Mouse (Mus musculus) layer of hippocampus, adult 18-20 months (tissue): ENCODE measurements at regions not wholly inside any gene's neighbourhood (a gene's known extent, or its start where the extent isn't known, plus 50 kb on each side); places are given as distances from the start of the nearest gene placed in this dataset.

Source experiments
- DNase-seq, 2 experiments: peaks; one replicate each; pipeline ENCODE4 v3.0.0; 2022; ENCODE audit warnings: low spot score in 2 of 2

GRCm38 (mm10) chr4:54027565-54028237, 201.9 kb downstream of the Tmem38b start:
- DNase-seq = peak in 1 of 2 experiments; percentile 17

- no peak for DNase-seq
Measured at GRCm38 (mm10) chr4:54045258-54046029, 219.6 kb downstream of the Tmem38b start.

- peak in 1 of 2 experiments; percentile 54 for DNase-seq
Measured at GRCm38 (mm10) chr4:54064331-54064730, 238.5 kb downstream of the Tmem38b start.

- no peak for DNase-seq
Measured at GRCm38 (mm10) chr4:54071951-54072350, 246.1 kb downstream of the Tmem38b start.

- DNase-seq = no peak
Measured at GRCm38 (mm10) chr4:54072482-54072881, 246.6 kb downstream of the Tmem38b start.

GRCm38 (mm10) chr4:54072932-54073331, 247.1 kb downstream of the Tmem38b start:
- DNase-seq = no peak

GRCm38 (mm10) chr4:54073483-54073882, 247.6 kb downstream of the Tmem38b start:
- peak; percentile 51 to 82 for DNase-seq

- no peak for DNase-seq
Measured at GRCm38 (mm10) chr4:54074226-54074625, 248.4 kb downstream of the Tmem38b start.

- no peak for DNase-seq
Measured at GRCm38 (mm10) chr4:54080526-54080925, 254.7 kb downstream of the Tmem38b start.

- DNase-seq = no peak
Measured at GRCm38 (mm10) chr4:54081411-54081810, 255.6 kb downstream of the Tmem38b start.

GRCm38 (mm10) chr4:54084747-54085146, 258.9 kb downstream of the Tmem38b start:
- DNase-seq = peak in 1 of 2 experiments; percentile 56

GRCm38 (mm10) chr4:54094285-54094997, 268.6 kb downstream of the Tmem38b start:
- no peak for DNase-seq

- no peak for DNase-seq
Measured at GRCm38 (mm10) chr4:54095200-54095930, 269.5 kb downstream of the Tmem38b start.

GRCm38 (mm10) chr4:54097543-54097942, 271.7 kb downstream of the Tmem38b start:
- DNase-seq = no peak

GRCm38 (mm10) chr4:54100282-54100681, 274.4 kb downstream of the Tmem38b start:
- DNase-seq = no peak

- DNase-seq = no peak
Measured at GRCm38 (mm10) chr4:54106976-54107375, 281.1 kb downstream of the Tmem38b start.

GRCm38 (mm10) chr4:54116310-54116709, 290.5 kb downstream of the Tmem38b start:
- no peak for DNase-seq

GRCm38 (mm10) chr4:54118179-54118846, 292.5 kb downstream of the Tmem38b start:
- peak in 1 of 2 experiments; percentile 14 for DNase-seq

- DNase-seq = no peak
Measured at GRCm38 (mm10) chr4:54128717-54129698, 303.2 kb downstream of the Tmem38b start.
